Mouse (Mus musculus) neural tube, embryonic 11.5 days (tissue): ENCODE data around the gene Krtap5-4. TPM values are rescaled to one million over a fixed set of nuclear protein-coding genes. Genes with fewer than 3 reads are reported as not detected.

ENCODE experiments used
- ATAC-seq: fragments of 200-750 bp; cut with Nextera tagmentation; 2 replicates; pipeline ENCODE4 v1.8.0; 2017; ENCODE audit warnings: moderate number of reproducible peaks, mild to moderate bottlenecking, moderate TSS enrichment, moderate library complexity; ENCODE audit not compliant: insufficient read depth, low FRiP score, low TSS enrichment
- DNase-seq: peaks from one replicate; pipeline ENCODE4 v3.0.0-alpha.2; 2015; ENCODE audit warnings: low spot score
- H3K27ac ChIP-seq: fragments of 300-500 bp; sonication (generic); 2 replicates; pipeline ENCODE4 v1.5.1; 2014; ENCODE audit warnings: low read depth, mild to moderate bottlenecking, low read length
- H3K27me3 ChIP-seq: fragments of 300-500 bp; sonication (generic); 2 replicates; pipeline ENCODE4 v1.6.1; 2014; ENCODE audit warnings: mild to moderate bottlenecking, low read length, mixed read lengths; ENCODE audit not compliant: control insufficient read depth, insufficient read depth
- H3K36me3 ChIP-seq: fragments of 300-500 bp; sonication (generic); 2 replicates; pipeline ENCODE4 v1.6.1; 2014; ENCODE audit warnings: mild to moderate bottlenecking, low read length, moderate library complexity, mixed read lengths; ENCODE audit not compliant: control insufficient read depth, insufficient read depth
- H3K4me1 ChIP-seq: fragments of 300-500 bp; sonication (generic); 2 replicates; pipeline ENCODE4 v1.6.1; 2014; ENCODE audit warnings: low read length, mixed read lengths; ENCODE audit not compliant: control insufficient read depth, insufficient read depth
- H3K4me2 ChIP-seq: fragments of 300-500 bp; sonication (generic); 2 replicates; pipeline ENCODE4 v1.6.1; 2014; ENCODE audit warnings: low read depth, mild to moderate bottlenecking, moderate library complexity
- H3K4me3 ChIP-seq: fragments of 300-500 bp; sonication (generic); 2 replicates; pipeline ENCODE4 v1.5.1; 2014; ENCODE audit warnings: low read depth, low read length
- H3K9ac ChIP-seq: fragments of 300-500 bp; sonication (generic); 2 replicates; pipeline ENCODE4 v1.6.1; 2014; ENCODE audit warnings: mild to moderate bottlenecking, low read length
- H3K9me3 ChIP-seq: fragments of 300-500 bp; sonication (generic); 2 replicates; pipeline ENCODE4 v1.6.1; 2016; ENCODE audit warnings: low read length; ENCODE audit not compliant: control insufficient read depth
- WGBS: fragments of 180-500 bp; shearing (Covaris S2); extraction: QIAGEN DNeasy Blood & Tissue Kit; methylation state at CpG from one replicate; pipeline ENCODE4 v1.1.7; 2014; 5-methylcytosine and 5-hydroxymethylcytosine counted together
- polyA plus RNA-seq: library from polyadenylated mRNA; unstranded; fragments of >200 nt; fragmentation: Nextera tagmentation; extraction: Ambion mirVana; gene quantifications from 2 replicates; pipeline ENCODE4 v1.2.1, GENCODE M21; 2014

The Krtap5-4 gene
- polyA plus RNA-seq, 1 experiment from 2014 or later: not detected

GRCm38 (mm10) chr7:142347542-142347941, 44.2 kb downstream of the Krtap5-4 start:
- Histone ChIP-seq H3K27ac (no peak overlapping the region), H3K27me3 (no peaks in the 10 kb centered on the region), H3K4me3 (no peak overlapping the region), H3K9me3 (no peaks in the 10 kb centered on the region), H3K4me1 (0 out of 2 replicates have a peak, but pooled peaks cover 3% of the 10 kb centered on the region), H3K4me2 (no peak overlapping the region), H3K9ac (no peak overlapping the region), H3K36me3 (no peaks in the 10 kb centered on the region)
- 73% methylated on average over 4 of the region's 4 CpGs for WGBS
- no peak for DNase-seq
- ATAC-seq: no peak

DNA sequence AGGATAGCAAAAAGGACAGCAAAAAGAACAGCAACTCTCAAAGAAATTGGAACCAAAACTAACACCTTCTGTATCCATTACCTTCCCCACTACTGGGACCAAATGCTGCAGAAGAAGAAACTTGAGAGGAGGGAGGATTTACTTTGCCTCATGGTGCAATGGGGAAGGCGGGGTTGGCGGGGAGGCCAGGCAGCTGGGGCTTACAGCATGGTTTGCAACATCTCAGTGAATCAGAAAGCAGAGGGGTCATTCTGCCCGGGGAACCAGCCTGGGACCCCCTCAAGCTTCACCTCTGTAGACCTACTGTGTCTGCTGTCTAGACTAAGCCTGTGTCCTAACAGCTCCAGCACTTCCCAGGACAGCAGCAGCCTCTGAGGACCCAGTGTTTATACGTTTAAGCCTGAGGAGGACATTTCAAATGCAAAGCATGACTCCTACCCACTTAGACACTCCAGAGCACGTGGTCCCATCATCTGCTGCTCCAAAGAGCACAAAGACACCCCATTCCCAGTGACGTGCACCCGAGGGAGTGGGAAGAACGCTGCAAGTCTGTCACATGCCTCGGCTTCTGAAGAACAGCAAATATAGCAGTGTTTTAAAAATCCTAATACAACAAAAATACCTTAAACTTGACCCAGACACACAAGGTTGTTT, 46.1 kb downstream of the Krtap5-4 start:
- Histone ChIP-seq H3K36me3 (no peaks in the 10 kb centered on the region), H3K4me1 (0 out of 2 replicates have a peak, but pooled peaks cover 3% of the 10 kb centered on the region), H3K27ac (no peak overlapping the region), H3K9me3 (no peaks in the 10 kb centered on the region), H3K27me3 (no peaks in the 10 kb centered on the region), H3K9ac (no peak overlapping the region), H3K4me3 (no peak overlapping the region), H3K4me2 (no peak overlapping the region)
- ATAC-seq: no peak
- WGBS: 28% methylated on average over 9 of the region's 9 CpGs
- DNase-seq: no peak

DNA sequence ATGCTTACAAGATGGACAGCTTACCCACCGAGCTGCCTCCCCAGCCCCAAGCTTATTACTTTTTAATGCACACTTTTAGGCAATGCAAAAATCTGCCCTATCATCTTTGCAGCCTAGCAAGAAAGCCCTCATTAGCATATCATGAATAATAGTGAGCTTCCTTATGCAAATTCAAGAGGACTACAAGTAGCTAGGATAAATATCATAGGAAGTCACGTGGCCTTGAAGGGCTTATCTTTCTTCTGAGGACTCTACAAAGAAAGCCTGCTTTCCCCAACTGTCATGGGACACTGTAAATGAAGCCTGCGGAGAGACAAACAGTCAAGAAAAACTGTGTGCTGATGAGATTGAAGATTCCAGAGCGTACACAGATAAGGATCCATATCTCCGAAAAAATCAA, 48.2 kb downstream of the Krtap5-4 start:
- H3K9me3 ChIP-seq: no peaks in the 10 kb centered on the region
- H3K4me1 ChIP-seq: 0 out of 2 replicates have a peak, but pooled peaks cover 3% of the 10 kb centered on the region
- H3K4me3 ChIP-seq: no peak overlapping the region
- H3K27me3 ChIP-seq: no peaks in the 10 kb centered on the region
- H3K4me2 ChIP-seq: no peak overlapping the region
- H3K27ac ChIP-seq: no peak overlapping the region
- H3K36me3 ChIP-seq: no peaks in the 10 kb centered on the region
- 83% methylated on average over 5 of the region's 5 CpGs for WGBS
- ATAC-seq (no peak), DNase-seq (no peak)
- no peak overlapping the region for H3K9ac ChIP-seq

DNA sequence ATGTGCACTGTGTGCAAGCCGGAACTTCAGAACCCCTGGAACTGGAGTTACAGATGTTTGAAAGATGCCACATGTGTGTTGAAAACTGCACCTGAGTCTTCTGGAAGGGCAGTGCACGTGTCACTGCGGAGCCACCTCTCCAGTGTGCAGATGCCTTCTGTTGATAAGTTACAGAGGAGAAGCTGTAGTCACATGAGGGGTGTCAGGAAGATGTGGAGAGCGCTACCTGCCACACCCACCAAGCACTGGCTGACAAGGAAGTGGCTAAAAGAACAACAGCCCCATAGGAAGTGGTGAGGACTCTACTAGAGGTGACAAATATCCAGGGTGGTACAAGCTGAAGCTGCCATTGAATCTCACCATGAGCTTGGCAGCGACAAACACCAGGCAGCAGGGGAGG, 50.5 kb downstream of the Krtap5-4 start:
- H3K4me2 ChIP-seq: no peak overlapping the region
- H3K4me3 ChIP-seq: no peak overlapping the region
- ATAC-seq (no peak), DNase-seq (no peak)
- H3K4me1 ChIP-seq: 0 out of 2 replicates have a peak, but pooled peaks cover 3% of the 10 kb centered on the region
- H3K27ac ChIP-seq: no peak overlapping the region
- H3K9ac ChIP-seq: no peak overlapping the region
- WGBS: 77% methylated on average over 5 of the region's 5 CpGs
- H3K9me3 ChIP-seq: no peaks in the 10 kb centered on the region
- no peaks in the 10 kb centered on the region for H3K36me3 ChIP-seq
- no peaks in the 10 kb centered on the region for H3K27me3 ChIP-seq

Other genes with a start within 250 kb of the Krtap5-4 start
- 58.0 and 64.0 TPM in 2 replicates for gene Mob2, start 242.5 kb upstream of the Krtap5-4 start, polyA plus RNA-seq
- 24.3 and 27.6 TPM in 2 replicates for gene Dusp8, start 207.7 kb upstream of the Krtap5-4 start, polyA plus RNA-seq
- gene Gm45618, start 182.8 kb upstream of the Krtap5-4 start, polyA plus RNA-seq: not detected in 2 replicates
- gene Gm39115, start 167.5 kb upstream of the Krtap5-4 start, polyA plus RNA-seq: not detected in 2 replicates
- gene Gm45337, start 158.9 kb upstream of the Krtap5-4 start, polyA plus RNA-seq: not detected in 2 replicates
- gene Gm29735, start 146.4 kb upstream of the Krtap5-4 start, polyA plus RNA-seq: not detected in 2 replicates
- not detected in 2 replicates for gene Gm4553, start 137.8 kb upstream of the Krtap5-4 start, polyA plus RNA-seq
- not detected in 2 replicates for gene Krtap5-2, start 127.5 kb upstream of the Krtap5-4 start, polyA plus RNA-seq
- not detected in 2 replicates for gene Gm10153, start 113.2 kb upstream of the Krtap5-4 start, polyA plus RNA-seq
- not detected in 2 replicates for gene Krtap5-3, start 102.2 kb upstream of the Krtap5-4 start, polyA plus RNA-seq
- gene Gm7579, start 91.7 kb upstream of the Krtap5-4 start, polyA plus RNA-seq: not detected in 2 replicates
- gene Krtap5-5, start 73.6 kb upstream of the Krtap5-4 start, polyA plus RNA-seq: not detected in 2 replicates
- gene Gm40460, start 62.5 kb upstream of the Krtap5-4 start, polyA plus RNA-seq: not detected in 2 replicates
- not detected in 2 replicates for gene Gm2431, start 45.2 kb upstream of the Krtap5-4 start, polyA plus RNA-seq
- gene Gm4559, start 29.2 kb upstream of the Krtap5-4 start, polyA plus RNA-seq: not detected in 2 replicates
- gene Krtap5-1, start 6.4 kb upstream of the Krtap5-4 start, polyA plus RNA-seq: not detected in 2 replicates
- not detected in 2 replicates for gene Ifitm10, start 70.2 kb downstream of the Krtap5-4 start, polyA plus RNA-seq
- gene Gm49369, start 79.1 kb downstream of the Krtap5-4 start, polyA plus RNA-seq: not detected in 2 replicates
- gene Ctsd, start 84.5 kb downstream of the Krtap5-4 start, polyA plus RNA-seq: 176 and 189 TPM in 2 replicates
- not detected in 2 replicates for gene Syt8, start 131.3 kb downstream of the Krtap5-4 start, polyA plus RNA-seq
- 2.1 and 3.5 TPM in 2 replicates for gene Tnni2, start 138.3 kb downstream of the Krtap5-4 start, polyA plus RNA-seq
- 15.1 and 21.0 TPM in 2 replicates for gene Lsp1, start 157.3 kb downstream of the Krtap5-4 start, polyA plus RNA-seq
- 6.5 and 9.2 TPM in 2 replicates for gene Tnnt3, start 195.3 kb downstream of the Krtap5-4 start, polyA plus RNA-seq
- 10.6 and 20.0 TPM in 2 replicates for gene Mrpl23, start 229.1 kb downstream of the Krtap5-4 start, polyA plus RNA-seq